Mouse (Mus musculus) urinary bladder, postnatal 14 days (tissue): ENCODE measurements at regions not wholly inside any gene's neighbourhood (a gene's known extent, or its start where the extent isn't known, plus 50 kb on each side); places are given as distances from the start of the nearest gene placed in this dataset.
A peak's percentile ranks its signal among the peaks of the same experiment; 100 is the strongest.
"Not testable (repeated sequence)": the region's sequence is repeated elsewhere in the genome, so short reads cannot be mapped to it uniquely, and the experiment has no call there.

ENCODE experiments used
- DNase-seq: peaks from one replicate; pipeline ENCODE4 v3.0.0; 2021; ENCODE audit warnings: low spot score

GRCm38 (mm10) chr12:90664436-90664835, 73.8 kb downstream of the Dio2 start:
- DNase-seq = peak; percentile 4

GRCm38 (mm10) chr12:90645452-90645851, 92.8 kb downstream of the Dio2 start:
- DNase-seq = no peak

DNA sequence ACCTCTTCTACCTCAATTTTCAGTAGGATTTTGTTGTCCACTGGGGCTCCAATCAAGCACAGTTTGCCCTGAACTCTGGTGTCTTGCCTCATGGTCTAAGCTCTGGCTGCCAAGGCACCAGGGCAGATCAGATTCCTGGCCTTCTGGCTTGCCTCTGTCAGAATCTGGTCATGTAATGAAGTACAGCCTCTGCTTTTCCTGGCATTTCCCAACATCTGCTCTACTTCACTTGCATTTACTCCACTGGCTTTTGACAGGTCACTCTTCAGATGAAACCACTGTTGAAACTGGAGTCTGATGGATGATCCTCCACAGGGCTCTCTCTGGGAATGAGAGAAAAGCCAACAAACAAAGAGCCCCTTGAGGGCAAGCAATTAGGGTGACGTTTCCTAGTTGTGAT, 94.3 kb downstream of the Dio2 start:
- no peak for DNase-seq

- DNase-seq = no peak
Observed at GRCm38 (mm10) chr12:90624856-90625255, 113.4 kb downstream of the Dio2 start.

GRCm38 (mm10) chr12:90623426-90623825, 114.8 kb downstream of the Dio2 start:
- DNase-seq = no peak

- no peak for DNase-seq
Observed at GRCm38 (mm10) chr12:90608810-90609209, 129.4 kb downstream of the Dio2 start.

DNA sequence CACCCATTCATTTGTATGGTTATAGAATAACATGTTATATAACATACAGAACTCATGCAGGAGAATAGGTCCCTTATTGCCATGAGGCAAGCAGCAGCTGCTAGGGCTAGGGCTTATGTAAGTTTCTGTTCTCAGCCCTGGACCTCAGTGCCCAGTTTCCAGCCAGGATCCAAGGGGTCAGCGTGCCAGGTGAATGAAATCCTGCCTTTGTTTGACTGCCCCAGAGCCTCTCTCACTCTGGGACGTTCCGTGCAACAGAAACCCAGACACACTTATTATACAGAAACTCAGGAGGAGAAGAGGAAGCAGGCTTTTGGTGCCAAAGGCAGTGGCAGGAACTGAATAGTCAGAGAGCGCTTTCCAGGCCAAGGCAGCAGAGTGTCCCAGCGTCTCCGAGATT, 130.3 kb downstream of the Dio2 start:
- no peak for DNase-seq

DNA sequence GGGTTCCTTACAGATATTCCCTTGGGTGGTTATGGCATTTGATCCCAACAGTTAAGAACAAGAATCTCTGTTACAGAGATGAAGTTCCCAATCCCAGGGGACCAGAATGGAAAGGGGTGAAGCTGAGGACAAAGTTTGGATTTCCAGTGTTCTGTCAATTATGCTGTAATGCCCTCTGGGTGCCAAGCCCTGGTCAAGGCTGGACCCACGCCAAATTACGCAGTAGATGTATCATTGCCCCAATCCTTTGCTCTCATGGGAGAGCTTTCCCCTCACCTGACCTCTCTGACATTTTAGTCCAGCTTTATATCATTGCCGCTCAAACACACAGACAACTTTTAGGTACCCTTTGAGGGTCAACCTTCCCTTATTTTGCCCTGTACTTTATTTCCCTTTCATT, 158.2 kb downstream of the Dio2 start:
- DNase-seq = no peak

DNA sequence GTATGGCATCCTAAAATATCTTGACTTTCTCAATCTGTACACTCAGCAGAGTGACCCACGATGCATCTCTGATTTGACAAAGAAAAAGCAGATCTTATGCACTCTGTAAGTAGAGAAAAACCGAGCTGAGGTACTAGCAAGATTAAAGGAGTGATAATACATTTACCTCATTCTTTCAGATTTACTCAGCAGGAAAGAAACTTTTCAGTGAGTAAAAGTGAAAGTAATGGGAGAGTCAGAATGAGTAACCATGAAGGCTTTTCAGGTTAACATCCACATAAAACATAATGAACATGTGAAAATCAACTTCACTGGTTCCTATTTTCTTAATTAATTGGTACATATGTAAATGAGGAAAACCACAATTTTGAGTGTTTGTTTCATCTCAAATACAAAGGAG, 162.1 kb downstream of the Dio2 start:
- no peak for DNase-seq

DNA sequence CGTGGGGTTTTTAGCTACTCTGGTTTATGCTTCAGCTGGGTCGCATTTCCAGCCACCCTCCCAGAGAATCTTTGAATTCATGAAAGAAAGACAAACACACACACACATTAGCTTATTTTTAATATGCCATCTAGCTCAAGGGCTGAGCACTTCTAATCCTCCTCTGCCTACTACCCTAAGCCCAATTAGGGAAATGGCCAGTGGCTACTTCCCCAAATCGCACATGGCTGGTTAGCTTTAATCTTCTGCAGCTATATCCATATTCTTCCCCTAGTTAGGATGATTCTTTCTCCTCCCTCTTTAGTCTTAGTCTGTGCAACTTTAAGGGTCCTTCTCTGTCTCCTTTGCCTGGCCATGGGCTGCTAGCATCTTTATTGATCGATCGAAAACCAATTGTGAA, 166.3 kb downstream of the Dio2 start:
- no peak for DNase-seq

DNA sequence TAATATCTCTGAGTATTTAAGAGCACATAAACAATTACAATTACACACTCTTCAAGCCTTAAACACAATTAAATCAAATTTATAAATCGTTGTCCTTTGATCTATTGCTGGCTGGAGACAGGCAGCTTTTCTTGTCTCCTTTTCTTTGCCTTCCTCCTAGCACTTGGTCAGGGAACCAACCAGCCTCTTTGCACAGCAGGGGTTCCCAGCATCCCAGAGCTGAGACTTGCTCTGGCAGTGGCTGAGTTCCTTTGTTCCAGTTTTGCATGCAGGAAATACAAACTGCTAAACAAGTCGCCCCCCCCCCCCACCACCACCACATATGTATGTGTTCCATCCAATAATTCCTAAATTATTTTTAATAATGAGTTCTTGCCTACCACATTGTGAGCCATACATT, 166.7 kb downstream of the Dio2 start:
- no peak for DNase-seq

DNA sequence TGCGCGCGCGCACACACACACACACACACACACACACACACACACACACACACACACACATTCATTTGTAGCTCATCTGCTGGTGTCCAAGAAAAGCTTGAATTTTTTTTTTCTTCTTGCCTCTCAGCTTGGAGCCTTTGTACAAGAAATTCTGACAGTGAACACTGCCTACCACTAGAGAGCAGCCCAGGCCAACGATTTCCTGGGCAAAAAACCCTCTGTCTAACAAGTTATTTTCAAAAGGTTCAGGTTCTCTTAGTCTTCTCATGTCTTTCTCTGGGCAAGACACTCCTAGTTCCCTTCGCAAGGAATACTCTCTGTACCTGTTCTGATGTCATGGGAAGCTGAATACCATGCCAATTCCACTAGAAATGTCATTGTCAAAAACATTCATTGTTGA, 171.9 kb downstream of the Dio2 start:
- peak; percentile 49 for DNase-seq

GRCm38 (mm10) chr12:90565051-90565450, 173.2 kb downstream of the Dio2 start:
- no peak for DNase-seq

GRCm38 (mm10) chr12:90564594-90564993, 173.6 kb downstream of the Dio2 start:
- not testable (repeated sequence) for DNase-seq

DNA sequence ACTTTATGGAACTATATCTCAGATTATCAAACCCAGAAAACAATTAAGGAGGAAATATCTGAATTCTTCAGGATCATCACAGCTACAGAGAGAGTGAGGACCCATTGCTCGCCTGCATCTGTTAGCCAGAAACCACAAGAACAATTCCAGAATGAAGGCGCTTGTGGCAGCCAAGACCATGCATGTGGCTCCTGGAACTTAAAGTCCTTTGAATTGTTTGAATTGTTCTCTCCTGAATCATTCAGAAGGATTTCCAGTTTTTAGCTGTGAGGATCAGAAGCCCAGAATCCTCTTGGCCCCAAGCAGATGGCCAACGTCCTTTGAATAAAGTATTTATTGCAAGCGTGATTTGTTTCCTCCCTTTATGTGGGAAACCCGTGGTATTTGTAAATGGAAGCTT, 195.9 kb downstream of the Dio2 start:
- DNase-seq = no peak
